Mouse (Mus musculus) CH12.LX (cell line): Measurements from ENCODE around the gene Smg5.

ENCODE experiments used
- CTCF ChIP-seq, 2 experiments: IDR thresholded peaks in 1 of 2; conservative IDR thresholded peaks in 1 of 2; 2 replicates each; pipeline ENCODE4 v1.5.1; 2011 to 2012; ENCODE audit warnings: low read depth in 2 of 2, low read length in 2 of 2, improper control_type of control experiment in 1 of 2, inconsistent platforms in 1 of 2, mild to moderate bottlenecking in 1 of 2, moderate library complexity in 1 of 2
- MAFK ChIP-seq: IDR thresholded peaks from 2 replicates; pipeline ENCODE4 v1.6.1; 2011; ENCODE audit warnings: low read length, improper control_type of control experiment; ENCODE audit not compliant: insufficient replicate concordance
- MAX ChIP-seq: IDR thresholded peaks from 2 replicates; pipeline ENCODE4 v1.6.1; 2011; ENCODE audit warnings: low read length, improper control_type of control experiment
- NRF1 ChIP-seq: IDR thresholded peaks from 2 replicates; pipeline ENCODE4 v1.6.1; 2014; ENCODE audit warnings: low read depth, mild to moderate bottlenecking, inconsistent platforms, low read length, improper control_type of control experiment, moderate library complexity
- POLR2A ChIP-seq: IDR thresholded peaks from 2 replicates; pipeline ENCODE4 v1.6.1; 2011; ENCODE audit warnings: low read depth, mild to moderate bottlenecking, improper control_type of control experiment, low read length
- RAD21 ChIP-seq: IDR thresholded peaks from 2 replicates; pipeline ENCODE4 v1.6.1; 2011; ENCODE audit warnings: low read depth, mild to moderate bottlenecking, low read length, improper control_type of control experiment, moderate library complexity
- SMC3 ChIP-seq: IDR thresholded peaks from 2 replicates; pipeline ENCODE4 v1.6.1; 2011; ENCODE audit warnings: low read depth, low read length, improper control_type of control experiment

- TF ChIP-seq SMC3 (no peak), RAD21 (no peak), CTCF (conservative IDR thresholded peaks at IDR 0.05 in 1 of 2, IDR thresholded peaks at IDR 0.05 in 1 of 2; ENCODE audit: low read depth in 2 of 2, low read length in 2 of 2) (no peak), NRF1 (no peak), MAX (peak; percentile 68; the same call in 1 of the 2 replicates), POLR2A (peak; percentile 83), MAFK (no peak)
Observed at GRCm38 (mm10) chr3:88324951-88325405, 11.1 kb upstream of the Smg5 start, which contains the start of gene Glmp.
